Mouse (Mus musculus): ENCODE measurements at regions not wholly inside any gene's neighbourhood (a gene's known extent, or its start where the extent isn't known, plus 50 kb on each side); places are given as distances from the start of the nearest gene placed in this dataset.
A peak's percentile ranks its signal among the peaks of the same experiment; 100 is the strongest.

DNA sequence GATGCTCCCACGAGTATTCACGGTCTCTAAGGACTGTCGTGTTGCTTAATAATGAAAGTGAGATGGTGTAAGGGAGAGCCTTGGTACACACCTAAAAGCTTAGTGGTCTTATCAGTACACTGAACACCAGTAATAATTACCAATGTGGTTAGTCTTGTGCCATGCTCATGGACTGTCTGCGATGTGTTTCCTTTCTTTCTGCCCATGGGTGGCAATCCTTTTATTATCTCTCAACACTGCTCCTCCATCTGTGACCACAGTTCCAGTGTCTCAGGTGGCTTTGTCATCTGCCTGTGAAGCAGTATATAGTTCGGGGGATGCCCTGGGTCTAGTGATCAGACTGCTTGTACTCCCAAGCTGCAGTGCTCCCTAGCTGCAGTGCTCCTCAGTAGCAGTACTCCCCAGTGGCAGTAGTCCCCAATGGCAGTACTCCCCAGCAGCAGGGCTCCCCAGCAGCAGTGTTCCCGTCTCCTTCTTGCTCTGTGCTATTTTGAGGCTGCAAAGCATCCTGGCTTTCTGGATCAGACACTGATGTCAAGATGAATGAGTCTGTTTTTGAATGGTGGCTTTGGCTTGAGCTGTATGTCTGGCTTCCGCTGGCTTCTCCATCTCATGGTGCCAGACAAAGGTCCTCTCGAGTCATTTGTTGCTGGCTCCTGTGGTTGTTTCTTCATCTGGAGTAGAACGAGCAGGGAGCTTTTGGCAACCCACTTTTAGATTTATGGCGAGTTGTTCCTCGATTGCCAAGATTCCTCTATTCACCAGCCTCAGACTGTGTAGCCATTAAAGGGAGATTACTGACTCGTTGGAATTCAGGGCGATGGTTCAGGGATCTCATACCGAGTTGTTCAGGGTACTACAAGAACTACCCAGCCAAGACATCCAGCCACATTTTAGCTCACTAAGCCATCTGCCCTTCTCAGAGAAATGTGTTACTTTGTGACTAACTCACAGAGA is 88.4 kb upstream of the Plxnc1 start:
- DNase-seq: peak; percentile 15

DNA sequence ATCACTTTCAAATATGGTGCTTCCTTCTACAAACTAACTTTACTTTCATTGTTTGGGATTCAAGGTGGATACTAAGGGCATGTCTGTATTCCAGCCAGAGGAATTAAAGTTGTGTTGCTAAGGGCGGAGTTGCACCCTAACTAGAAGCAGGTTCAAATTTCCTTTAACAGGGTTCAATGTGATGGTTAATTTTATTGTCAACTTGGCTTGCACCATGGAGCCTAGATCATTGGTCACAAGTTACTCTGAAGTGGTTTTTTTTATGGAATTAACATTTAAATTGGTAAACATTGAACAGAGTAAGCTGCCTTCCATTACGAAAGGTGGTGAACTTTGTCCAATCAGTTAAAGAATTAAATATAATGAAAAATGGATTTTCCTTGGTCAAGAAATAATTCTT is 86.7 kb upstream of the Plxnc1 start:
- no peak for DNase-seq

DNA sequence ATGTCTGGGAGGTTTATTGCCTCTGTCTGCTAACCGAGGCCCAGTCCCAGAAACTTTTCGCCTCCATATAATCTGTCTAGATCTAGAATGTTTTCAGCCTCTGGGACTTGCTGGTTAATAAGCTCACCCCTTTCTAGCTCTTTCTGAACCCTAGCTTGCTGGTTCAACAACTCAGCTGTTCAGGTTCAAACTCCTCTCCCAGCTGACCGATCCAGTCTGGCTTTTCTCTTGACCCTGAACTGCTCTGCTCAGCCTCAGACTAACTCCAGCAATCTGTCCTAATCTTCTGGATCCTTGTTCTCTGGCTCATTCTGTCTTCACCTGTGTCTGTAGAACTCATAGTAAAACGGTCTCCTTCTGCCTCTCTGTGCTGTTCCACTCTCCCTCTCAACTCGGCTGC is 86.2 kb upstream of the Plxnc1 start:
- no peak for DNase-seq

DNA sequence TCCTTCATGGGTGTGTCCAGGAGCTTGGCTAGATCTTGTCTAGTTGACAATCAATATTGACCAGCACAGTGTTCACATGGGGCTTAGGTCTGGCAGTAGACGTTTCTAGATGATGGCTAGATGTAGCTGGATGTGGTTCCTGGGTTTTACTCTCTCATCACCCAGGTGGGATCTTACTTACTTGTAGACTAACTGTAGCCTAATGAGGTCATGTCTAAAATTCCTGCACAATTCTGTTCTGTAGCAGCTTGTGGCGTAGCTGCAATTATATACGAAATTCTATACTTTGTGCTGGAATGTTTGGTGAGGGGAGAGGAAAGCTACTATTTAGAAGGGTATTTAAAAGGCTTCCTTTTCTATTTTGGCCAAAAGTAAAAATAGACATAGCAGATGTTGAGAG is 84.9 kb upstream of the Plxnc1 start:
- no peak for DNase-seq

DNA sequence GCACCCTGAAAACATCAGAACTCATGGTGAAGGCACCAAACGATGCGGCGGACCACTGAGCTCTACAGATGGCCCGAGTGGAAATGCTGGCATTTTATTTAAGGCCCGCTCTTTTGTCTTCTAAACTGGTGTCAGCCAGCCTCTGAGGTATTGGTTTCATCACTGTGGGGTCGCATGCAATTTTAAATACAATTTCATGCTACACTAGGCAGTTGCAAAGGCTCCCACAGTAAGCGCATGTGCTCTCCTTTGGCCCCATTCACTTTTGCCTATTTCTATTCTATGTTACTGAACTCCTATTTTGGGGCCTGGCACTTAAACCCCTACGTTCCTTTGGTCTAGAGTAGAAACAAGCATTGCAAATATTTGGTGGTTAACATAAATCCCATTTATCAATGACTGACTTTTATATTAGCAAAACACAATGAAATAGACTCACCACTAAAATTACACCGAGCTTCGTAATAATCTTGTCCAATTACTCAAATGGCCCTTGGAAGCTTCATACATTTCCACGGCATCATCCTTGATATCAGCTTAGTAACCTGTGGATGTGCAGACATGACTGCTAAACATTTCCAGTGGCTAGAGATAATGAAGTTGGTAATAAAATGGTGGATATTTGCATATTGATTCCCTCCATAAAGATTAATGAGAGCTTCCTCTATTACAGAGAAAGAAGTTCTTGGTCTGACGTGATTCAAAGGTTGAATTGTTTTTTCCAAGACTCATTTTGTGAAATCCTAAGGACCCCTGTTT is 81.1 kb upstream of the Plxnc1 start:
- no peak for DNase-seq

DNA sequence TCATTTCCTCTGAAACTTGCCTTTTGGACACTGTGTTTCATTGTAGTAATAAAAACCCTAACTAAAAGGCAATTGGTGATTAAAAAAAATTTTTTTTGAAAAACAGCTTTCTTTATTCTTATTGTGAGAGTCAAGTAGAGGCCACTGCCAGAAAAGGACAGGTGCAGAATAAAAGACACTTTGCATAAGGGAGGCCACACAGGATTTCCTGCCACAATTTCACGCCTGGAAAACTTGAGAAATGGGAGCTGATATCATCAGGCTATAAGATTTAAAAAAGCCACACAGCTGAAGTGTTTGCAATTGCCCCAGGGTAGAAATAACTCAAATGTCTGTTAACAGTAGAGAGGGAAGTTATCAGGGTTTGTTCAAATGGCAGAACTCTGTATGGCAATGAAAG is 76.6 kb upstream of the Plxnc1 start:
- no peak for DNase-seq

DNA sequence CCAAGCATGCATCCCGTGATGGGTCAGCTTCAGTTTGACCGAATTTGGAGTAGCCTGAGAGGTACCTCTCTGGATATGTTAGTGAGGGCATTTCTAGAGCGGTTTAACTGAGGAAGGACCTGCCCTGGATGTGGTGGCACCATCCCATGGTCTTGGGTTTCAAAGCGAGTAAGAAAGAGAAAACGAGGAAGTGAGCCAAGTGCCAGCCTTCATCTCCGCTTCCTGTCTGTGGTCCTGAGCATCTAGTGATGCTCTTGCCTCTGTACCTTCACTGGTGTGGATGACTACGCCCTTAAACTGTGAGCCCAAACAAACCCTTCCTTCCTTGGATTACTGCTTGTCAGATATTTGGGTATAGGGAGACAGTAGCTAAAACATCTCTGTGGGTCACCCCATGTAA is 72.3 kb upstream of the Plxnc1 start:
- DNase-seq: no peak

DNA sequence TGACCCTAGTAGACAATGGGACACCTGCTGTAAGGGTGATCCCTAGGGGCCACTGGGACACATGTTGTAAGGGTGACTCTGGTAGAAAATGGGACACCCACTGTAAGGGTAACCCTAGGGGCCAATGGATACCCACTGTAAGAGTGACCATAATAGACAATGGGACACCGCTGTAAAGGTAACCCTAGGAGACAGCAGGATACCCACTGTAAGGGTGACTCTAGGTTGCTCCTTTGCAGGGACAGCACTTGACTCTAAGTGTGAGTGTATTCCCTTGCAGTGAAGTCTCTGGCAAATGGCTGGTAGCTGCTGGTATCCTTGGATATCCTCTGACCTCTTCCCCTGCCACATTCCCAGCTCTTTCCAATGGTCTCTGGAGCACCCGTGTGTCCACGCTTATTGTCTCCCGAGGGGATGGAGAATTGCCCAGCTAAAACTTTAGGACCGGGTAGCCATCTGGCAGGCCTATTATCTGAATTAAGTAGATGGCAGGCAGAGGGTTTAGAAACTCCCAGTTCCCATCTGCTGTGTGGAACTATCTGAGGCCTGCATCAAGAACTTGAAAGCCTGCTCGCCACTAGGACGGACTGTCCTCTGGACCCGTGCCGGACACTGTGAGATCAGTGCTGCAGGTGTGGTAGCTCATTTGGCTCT is 70.8 kb upstream of the Plxnc1 start:
- no peak for DNase-seq

DNA sequence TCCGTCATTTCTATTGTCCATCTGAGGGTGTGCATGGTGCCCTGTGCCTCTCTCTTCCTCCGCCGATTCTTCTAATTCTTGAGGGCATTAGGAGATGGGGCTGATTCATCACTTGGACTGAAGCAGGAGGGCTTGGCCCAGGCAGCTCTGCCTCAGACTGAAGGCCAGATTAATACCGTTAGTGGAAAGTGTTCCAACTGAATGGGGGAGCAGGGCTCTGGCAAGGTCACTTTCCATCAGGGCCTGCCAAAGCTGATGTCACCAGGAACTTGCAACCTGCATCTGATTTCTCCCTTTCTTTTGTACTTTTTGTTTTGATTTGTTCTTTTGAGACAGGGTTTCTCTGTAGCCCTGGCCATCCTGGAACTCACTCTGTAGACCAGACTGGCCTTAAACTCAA is 69.3 kb upstream of the Plxnc1 start:
- peak; percentile 83 for DNase-seq

DNA sequence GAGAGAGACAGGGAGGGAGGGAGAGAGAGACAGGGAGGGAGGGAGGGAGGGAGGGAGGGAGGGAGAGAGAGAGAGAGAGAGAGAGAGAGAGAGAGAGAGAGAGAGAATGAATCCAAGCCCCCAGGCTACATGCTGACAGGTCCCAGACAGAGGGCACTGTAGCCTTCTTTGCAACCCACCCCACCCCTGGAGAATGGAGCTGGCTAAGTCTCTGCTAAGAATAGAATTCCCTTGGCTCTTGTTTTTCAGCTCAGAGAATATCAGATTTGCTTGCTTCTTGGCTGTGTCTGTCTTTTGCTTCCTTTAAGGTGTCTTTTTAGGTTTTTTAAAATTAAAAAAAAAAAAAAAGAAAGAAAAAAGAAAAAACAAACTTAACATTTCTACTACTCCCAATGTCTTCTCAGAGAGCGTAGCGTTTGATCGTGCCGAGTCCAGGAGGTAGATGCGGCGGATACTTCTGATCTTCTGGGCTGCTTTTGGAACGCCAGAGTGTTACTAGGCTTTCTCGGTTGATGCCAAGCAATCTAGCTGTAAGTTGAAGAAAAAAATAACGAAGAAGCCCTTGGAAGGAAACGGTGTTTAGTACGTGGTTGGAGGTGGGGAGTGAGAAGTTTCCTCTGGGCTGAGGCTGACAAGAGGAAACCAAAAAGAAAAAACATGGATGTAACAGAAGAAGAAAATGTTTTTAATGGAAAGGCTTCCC is 68.7 kb upstream of the Plxnc1 start:
- no peak for DNase-seq

DNA sequence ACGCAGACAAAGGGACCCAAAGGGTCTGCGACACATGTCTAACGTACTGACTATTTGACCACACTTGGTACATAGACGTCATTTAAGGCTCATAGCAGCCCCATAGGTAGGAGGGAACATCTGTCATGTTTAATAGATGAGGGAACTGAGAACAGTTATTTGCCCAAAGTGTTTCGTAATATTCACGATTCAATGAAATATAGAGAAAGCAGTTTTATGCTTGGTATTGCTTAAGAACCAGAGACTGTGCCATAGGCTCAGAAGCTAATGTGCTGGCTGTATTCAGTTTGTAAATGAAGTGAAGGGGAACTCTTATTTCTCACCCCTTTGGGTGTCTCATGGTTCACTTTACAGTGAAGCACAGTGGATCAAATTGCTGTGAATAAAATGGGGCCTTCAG is 65.7 kb upstream of the Plxnc1 start:
- no peak for DNase-seq

DNA sequence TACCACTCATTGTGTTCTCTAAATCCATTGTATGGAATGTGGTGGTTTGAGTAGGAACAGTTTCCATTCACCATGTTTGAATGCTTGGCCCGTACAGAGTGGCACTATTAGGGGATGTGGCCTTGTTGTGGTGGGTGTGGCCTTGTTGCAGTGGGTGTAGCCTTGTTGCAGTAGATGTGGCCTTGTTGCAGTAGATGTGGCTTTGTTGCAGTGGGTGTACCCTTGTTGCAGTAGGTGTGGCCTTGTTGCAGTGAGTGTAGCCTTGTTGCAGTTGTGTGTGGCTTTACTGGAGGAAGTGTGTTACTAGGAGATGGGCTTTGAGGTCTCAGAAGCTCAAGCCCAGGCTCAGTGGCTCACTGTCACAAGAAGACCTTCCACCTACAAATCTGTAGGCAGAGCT is 64.4 kb upstream of the Plxnc1 start:
- no peak for DNase-seq

DNA sequence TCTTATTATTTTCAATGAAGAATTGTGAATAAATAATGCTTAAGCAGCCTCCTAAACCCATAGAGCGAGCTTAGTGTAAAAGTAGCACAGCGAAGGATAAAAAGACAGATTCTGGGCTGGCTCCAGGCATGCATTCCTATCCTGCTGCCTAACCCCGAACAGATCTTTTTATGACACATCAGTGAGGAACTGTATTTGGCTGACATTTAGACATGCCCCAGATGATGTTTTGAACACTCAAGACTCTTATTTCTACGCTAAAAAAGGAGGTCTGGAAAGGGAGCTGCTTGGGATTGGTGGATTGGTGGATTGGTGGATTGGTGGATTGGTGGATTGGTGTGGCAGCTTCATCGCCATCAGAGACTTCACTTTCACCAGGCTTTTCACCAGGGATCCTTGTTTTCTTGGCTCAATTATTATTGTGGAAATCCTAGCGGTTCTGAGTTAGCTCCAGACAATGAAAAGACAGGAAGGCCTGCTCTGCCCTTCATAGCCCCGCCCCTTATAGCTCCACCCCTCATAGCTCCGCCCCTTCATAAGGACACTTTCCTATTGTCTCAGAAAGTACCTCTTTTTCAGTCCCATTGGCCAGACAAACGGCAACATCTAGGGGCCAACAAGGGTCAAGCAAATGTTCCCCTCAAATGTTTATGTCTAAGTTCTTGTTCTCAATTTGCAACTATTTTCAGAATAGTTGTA is 59.6 kb upstream of the Plxnc1 start:
- peak; percentile 49 for DNase-seq

DNA sequence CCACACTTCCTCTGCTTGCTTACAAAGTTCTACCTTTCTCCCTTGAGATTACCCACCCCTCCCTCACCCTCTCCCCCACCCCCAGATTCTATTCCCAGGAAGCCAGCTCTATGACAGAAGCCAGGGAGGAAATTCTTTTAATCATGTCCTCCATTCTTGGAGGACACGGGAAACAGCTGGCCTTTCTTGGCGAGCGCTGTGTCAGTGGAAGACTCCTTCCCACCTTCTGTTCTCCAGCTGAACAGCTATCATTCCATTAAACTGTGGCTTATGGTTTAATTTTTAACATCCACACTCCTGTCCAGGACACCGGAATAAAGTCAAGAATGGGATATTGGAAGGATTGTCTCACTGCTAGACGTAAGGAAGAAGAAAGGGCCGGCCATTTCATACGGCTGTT is 59.0 kb upstream of the Plxnc1 start:
- DNase-seq: no peak

DNA sequence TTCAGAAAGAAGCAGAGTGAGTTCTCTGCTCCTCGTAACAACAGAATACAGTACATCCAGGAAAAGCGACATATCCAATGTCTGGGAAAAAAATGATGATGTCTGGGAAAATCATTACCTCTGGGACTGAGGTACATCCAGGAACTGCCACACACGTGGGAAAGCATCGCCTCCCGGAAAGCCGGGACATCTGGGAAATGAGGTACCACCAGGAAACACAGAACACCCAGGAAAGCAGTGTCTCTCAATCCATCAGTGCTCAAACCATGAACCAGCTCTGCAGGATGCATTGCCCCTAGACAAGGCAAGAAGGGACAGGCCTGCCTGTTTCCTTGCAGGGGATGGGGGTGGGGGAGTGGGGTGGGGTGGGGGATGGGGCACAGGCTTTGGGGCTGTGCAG is 57.0 kb upstream of the Plxnc1 start:
- DNase-seq: no peak

DNA sequence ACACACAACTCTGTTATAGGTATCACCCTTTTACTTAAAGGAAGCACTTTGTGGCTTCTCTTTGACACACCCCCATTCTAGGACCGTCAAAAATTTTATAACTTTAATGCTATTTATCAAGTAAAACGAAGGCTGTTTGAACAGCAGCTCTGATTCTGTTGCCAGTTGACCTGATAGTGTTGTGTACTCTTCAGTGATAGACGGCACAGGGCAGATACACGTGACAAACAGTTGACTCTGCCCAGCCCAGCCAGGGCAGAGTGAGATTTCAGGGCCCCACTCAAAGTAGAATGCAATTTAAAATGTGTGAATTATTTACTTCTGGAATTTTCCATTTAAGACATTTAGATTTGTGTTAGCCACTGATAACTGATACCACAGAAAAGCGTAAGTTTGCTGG is 55.1 kb upstream of the Plxnc1 start:
- DNase-seq: no peak
